Mouse (Mus musculus): ENCODE data around the gene Ttc34.

- TF ChIP-seq EP300 (IDR thresholded peaks at IDR 0.05; ENCODE audit: insufficient read depth, low read depth, low read length) (no peak), CTCF (IDR thresholded peaks at IDR 0.05) (no peak), POLR2A (IDR thresholded peaks at IDR 0.05; ENCODE audit: insufficient read depth, low read depth, low read length) (no peak)
Measured at GRCm38 (mm10) chr4:154793499-154793898, 43.8 kb upstream of the Ttc34 start.
